Mouse (Mus musculus) intestine, embryonic 15.5 days (tissue): Measurements from ENCODE around the gene Sgk2. TPM values are rescaled to one million over a fixed set of nuclear protein-coding genes. Genes with fewer than 3 reads are reported as not detected.

Experiments used
- ATAC-seq: fragments of 200-750 bp; cut with Nextera tagmentation; 2 replicates; pipeline ENCODE4 v1.8.0; 2017; ENCODE audit warnings: moderate TSS enrichment, moderate library complexity
- H3K27ac ChIP-seq: fragments of 300-500 bp; sonication (generic); 2 replicates; pipeline ENCODE4 v1.5.1; 2015; ENCODE audit warnings: mild to moderate bottlenecking, inconsistent platforms
- H3K27me3 ChIP-seq: fragments of 300-500 bp; sonication (generic); replicated peaks from 2 replicates; pipeline ENCODE4 v1.6.1; 2015; ENCODE audit warnings: inconsistent platforms
- H3K36me3 ChIP-seq: fragments of 300-500 bp; sonication (generic); 2 replicates; pipeline ENCODE4 v1.6.1; 2015; ENCODE audit warnings: inconsistent platforms
- H3K4me1 ChIP-seq: fragments of 300-500 bp; sonication (generic); replicated peaks from 2 replicates; pipeline ENCODE4 v1.6.1; 2015; ENCODE audit warnings: inconsistent platforms
- H3K4me2 ChIP-seq: fragments of 300-500 bp; sonication (generic); replicated peaks from 2 replicates; pipeline ENCODE4 v1.6.1; 2015; ENCODE audit warnings: mild to moderate bottlenecking, inconsistent platforms
- H3K4me3 ChIP-seq: fragments of 300-500 bp; sonication (generic); replicated peaks from 2 replicates; pipeline ENCODE4 v1.5.1; 2015; ENCODE audit warnings: inconsistent platforms
- H3K9ac ChIP-seq: fragments of 300-500 bp; sonication (generic); 2 replicates; pipeline ENCODE4 v1.6.1; 2015; ENCODE audit warnings: inconsistent platforms
- H3K9me3 ChIP-seq: fragments of 300-500 bp; sonication (generic); 2 replicates; pipeline ENCODE4 v1.6.1; 2016; ENCODE audit warnings: inconsistent platforms
- WGBS: fragments of 180-500 bp; shearing (Covaris S2); methylation state at CpG from one replicate; pipeline ENCODE4 v1.1.7; 2015; 5-methylcytosine and 5-hydroxymethylcytosine counted together
- polyA plus RNA-seq: library from polyadenylated mRNA; unstranded; fragments of >200 nt; fragmentation: Nextera tagmentation; extraction: Ambion mirVana; gene quantifications from 2 replicates; pipeline ENCODE4 v1.2.1, GENCODE M21; 2015

Sgk2 gene
- polyA plus RNA-seq, 1 experiment from 2014 or later, result 0.85 TPM

DNA sequence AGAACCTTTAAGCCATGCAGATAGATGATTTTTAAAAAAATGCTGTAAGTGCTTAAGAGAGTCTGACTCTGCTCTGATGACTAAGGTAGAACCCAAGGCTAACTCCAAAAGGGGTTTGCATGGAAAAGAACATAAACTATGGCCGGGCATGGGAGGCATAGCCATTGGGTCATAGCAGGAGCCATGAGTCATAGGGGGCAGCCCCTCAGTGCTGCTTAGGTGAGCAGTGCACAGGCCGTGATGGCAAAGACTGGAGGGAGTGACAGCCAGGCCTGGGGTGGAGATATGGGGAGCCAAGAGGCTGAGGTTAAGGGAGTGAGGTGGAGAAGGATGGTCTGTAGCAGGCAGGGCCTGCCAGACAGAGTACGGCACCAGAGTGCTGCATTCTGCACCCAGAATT lies 18.0 kb upstream of the Sgk2 start:
- peaks cover 8% of the 10 kb centered on the region; the same call in 1 of the 2 replicates for H3K4me1 ChIP-seq
- no peaks in the 10 kb centered on the region for H3K27me3 ChIP-seq
- WGBS, result 77% methylated on average over 3 of the region's 3 CpGs
- H3K9ac ChIP-seq, result no peak overlapping the region
- H3K4me3 ChIP-seq, result no peak overlapping the region
- ATAC-seq, result no peak
- no peaks in the 10 kb centered on the region for H3K9me3 ChIP-seq
- no peak overlapping the region for H3K4me2 ChIP-seq
- H3K36me3 ChIP-seq, result no peaks in the 10 kb centered on the region
- H3K27ac ChIP-seq, result no peak overlapping the region

DNA sequence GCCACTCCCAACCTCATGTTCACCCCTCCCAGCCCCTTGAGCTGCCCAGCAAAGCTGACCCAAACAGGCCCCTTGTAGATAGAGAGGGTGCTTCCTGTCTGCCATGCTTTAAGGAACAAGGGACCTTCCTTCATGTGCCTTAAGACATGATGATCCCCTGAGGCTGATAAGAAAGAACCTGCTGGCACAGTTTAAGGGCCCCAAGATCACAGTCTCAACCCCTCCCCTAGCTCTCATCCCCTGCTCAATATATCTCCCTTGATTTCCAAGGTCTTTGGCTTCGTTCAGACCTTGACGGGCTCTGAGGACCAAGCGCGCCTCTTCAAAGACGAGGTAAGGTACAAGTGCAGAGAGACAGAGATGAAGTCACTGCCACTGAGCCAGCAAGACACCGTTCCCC lies 16.2 kb upstream of the Sgk2 start:
- 81% methylated on average over 6 of the region's 6 CpGs for WGBS
- no peaks in the 10 kb centered on the region for H3K9me3 ChIP-seq
- H3K27ac ChIP-seq, result no peak overlapping the region
- H3K4me1 ChIP-seq, result peaks cover 8% of the 10 kb centered on the region; the same call in 1 of the 2 replicates
- H3K36me3 ChIP-seq, result no peaks in the 10 kb centered on the region
- no peak overlapping the region for H3K4me2 ChIP-seq
- H3K4me3 ChIP-seq, result no peak overlapping the region
- no peak for ATAC-seq
- no peak overlapping the region for H3K9ac ChIP-seq
- no peaks in the 10 kb centered on the region for H3K27me3 ChIP-seq

DNA sequence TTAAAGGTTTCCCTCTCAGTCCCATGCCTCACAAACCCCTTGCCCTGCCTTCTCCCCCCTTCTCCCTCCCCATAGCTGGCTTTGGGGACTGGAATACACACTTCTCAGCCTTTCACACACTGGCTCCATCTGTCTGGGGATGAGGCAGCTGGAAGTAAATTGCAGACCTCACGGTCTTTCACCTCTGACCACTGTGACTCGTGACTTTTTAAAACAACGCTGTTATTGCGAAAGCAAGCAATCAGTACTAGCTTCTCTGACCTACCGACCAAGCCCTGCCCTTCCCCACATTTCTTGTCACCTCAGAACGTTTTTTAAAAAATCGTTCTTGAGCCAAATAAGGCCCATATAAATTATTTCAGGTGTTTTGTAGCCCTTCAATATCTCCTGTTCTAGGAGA lies 14.4 kb upstream of the Sgk2 start:
- Histone ChIP-seq H3K36me3 (no peaks in the 10 kb centered on the region), H3K4me2 (no peak overlapping the region), H3K27me3 (no peaks in the 10 kb centered on the region), H3K4me3 (no peak overlapping the region), H3K9me3 (no peaks in the 10 kb centered on the region), H3K27ac (no peak overlapping the region), H3K4me1 (peaks cover 8% of the 10 kb centered on the region; the same call in 1 of the 2 replicates), H3K9ac (no peak overlapping the region)
- peak; percentile 67 for ATAC-seq
- 34% methylated on average over 7 of the region's 7 CpGs for WGBS

DNA sequence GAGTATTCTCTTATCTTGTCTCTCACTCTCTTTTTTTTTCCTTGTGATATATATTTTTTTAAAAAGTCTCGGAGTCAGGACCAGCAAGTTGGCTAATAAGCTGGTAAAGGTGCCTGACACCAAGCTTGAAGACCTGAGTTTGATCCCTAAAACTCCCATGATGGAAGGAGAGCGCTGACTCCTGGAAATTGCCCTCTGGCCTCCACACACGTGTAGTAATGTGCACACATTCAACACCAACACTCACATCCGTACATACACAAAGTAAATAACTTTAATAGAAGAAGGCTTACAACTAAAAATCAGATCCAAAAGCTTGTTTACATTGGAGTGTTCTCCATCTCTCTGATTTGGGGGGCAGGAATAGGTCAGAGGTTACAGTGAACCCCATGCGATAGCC lies 13.9 kb upstream of the Sgk2 start:
- Histone ChIP-seq H3K4me1 (peaks cover 8% of the 10 kb centered on the region; the same call in 1 of the 2 replicates), H3K27me3 (no peaks in the 10 kb centered on the region), H3K9me3 (no peaks in the 10 kb centered on the region), H3K4me3 (no peak overlapping the region), H3K36me3 (no peaks in the 10 kb centered on the region), H3K27ac (no peak overlapping the region), H3K4me2 (no peak overlapping the region), H3K9ac (no peak overlapping the region)
- 69% methylated on average over 5 of the region's 5 CpGs for WGBS
- no peak for ATAC-seq

DNA sequence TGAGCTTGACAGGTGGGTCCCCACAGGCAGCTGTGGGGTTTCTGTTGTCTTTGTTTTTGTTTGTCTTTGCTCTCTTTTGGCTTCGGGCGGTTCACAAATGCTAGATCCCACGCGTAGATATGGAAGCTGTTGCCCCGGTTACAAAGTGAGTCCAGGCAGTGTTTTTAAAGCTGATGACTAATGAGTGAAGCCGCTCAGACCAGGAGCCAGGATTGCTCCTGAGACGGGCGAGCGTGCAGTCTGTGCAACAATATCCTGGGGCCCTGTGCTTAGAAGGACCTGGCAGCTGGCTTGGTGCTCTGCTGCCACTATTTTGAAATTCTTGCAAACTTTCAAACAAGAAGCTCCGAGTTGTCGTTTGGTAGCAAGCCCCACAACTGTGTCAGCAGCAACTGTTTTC lies 13.5 kb upstream of the Sgk2 start:
- ATAC-seq, result peak; percentile 44; the same call in 1 of the 2 replicates
- Histone ChIP-seq H3K27me3 (no peaks in the 10 kb centered on the region), H3K4me2 (no peak overlapping the region), H3K36me3 (no peaks in the 10 kb centered on the region), H3K4me3 (no peak overlapping the region), H3K4me1 (peaks cover 8% of the 10 kb centered on the region; the same call in 1 of the 2 replicates), H3K9me3 (no peaks in the 10 kb centered on the region), H3K27ac (no peak overlapping the region), H3K9ac (no peak overlapping the region)
- WGBS, result 18% methylated on average over 11 of the region's 11 CpGs

DNA sequence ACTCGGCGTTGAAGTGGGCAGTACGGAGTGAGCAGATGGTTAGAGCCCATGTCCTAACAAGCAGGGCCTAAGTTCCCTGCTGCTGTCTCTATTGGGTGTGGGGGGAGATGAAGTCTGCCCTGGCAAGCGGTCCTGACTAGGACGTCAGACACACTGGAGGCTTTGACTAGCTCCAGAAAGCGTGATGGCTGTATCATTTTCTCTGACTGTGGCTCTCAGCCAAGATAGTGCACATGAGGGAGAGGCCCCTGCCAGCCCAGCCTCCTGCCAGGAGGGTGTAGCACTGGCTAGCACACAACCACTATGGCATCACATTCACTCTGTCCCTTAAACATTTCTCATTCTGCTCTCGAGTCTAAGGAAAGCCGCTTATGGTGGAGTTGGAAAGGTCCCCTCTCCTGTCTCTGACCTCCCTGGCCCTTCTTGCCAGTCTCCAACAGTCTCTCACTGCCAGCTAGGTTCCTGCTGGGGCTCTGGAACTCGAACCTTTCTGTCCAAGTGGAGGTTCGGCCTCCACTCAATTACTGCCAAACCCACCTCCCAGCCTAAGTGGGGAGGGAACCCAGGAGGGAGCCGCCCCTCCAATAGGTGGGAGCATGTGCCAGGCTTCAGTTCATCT lies 11.9 kb upstream of the Sgk2 start:
- ATAC-seq, result no peak
- peaks cover 8% of the 10 kb centered on the region; the same call in 1 of the 2 replicates for H3K4me1 ChIP-seq
- no peaks in the 10 kb centered on the region for H3K27me3 ChIP-seq
- 76% methylated on average over 11 of the region's 11 CpGs for WGBS
- H3K36me3 ChIP-seq, result no peaks in the 10 kb centered on the region
- H3K27ac ChIP-seq, result no peak overlapping the region
- no peaks in the 10 kb centered on the region for H3K9me3 ChIP-seq
- no peak overlapping the region for H3K9ac ChIP-seq
- H3K4me3 ChIP-seq, result no peak overlapping the region
- no peak overlapping the region for H3K4me2 ChIP-seq

DNA sequence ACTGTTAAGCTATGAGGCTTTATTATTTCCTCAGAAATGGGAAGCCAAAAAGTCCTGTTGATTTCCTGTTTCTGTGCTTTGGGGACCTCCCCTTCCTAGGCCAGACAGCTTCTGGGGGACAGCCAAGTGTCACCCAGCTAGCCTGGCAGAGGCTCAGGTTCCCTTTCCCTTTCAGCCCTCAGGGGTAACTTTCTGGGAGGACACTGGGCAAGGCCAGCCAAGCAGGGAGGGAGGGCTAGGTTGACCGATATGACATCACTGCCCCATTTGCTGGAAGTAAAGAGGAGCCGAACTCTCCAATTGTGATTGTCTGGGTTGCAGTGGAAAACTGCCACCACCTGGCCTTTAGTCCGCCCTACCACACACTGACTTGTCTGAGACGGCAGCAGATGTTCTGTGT lies 11.1 kb upstream of the Sgk2 start:
- no peak for ATAC-seq
- H3K27ac ChIP-seq, result no peak overlapping the region
- peaks cover 8% of the 10 kb centered on the region; the same call in 1 of the 2 replicates for H3K4me1 ChIP-seq
- no peaks in the 10 kb centered on the region for H3K9me3 ChIP-seq
- H3K27me3 ChIP-seq, result no peaks in the 10 kb centered on the region
- H3K9ac ChIP-seq, result no peak overlapping the region
- no peak overlapping the region for H3K4me3 ChIP-seq
- H3K4me2 ChIP-seq, result no peak overlapping the region
- H3K36me3 ChIP-seq, result no peaks in the 10 kb centered on the region
- 77% methylated on average over 4 of the region's 4 CpGs for WGBS

DNA sequence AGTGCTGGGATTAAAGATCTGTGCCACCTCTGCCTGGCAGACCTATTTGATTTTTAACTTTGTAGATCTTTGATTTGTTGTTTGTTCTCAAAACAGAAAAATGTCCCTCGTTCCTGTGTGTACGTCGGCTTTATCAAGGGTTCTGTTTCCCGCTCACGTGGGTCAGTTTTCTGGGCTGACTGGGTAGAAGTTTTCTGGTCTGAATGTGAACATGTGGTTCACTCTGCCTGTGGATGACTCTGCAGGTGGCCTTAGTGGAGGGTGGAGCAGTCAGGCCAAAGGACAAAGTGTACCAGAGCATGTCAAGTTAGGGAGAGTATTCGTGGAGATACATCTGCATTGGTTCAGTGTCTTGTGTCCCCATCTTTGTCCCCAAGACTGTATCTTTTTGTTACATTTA lies 2.7 kb upstream of the Sgk2 start:
- Histone ChIP-seq H3K9me3 (no peaks in the 10 kb centered on the region), H3K9ac (no peak overlapping the region), H3K36me3 (no peaks in the 10 kb centered on the region), H3K27ac (no peak overlapping the region), H3K4me1 (peaks cover 9% of the 10 kb centered on the region; the same call in 1 of the 2 replicates), H3K27me3 (no peaks in the 10 kb centered on the region), H3K4me2 (no peak overlapping the region), H3K4me3 (no peak overlapping the region)
- WGBS, result 88% methylated on average over 6 of the region's 6 CpGs
- ATAC-seq, result no peak

DNA sequence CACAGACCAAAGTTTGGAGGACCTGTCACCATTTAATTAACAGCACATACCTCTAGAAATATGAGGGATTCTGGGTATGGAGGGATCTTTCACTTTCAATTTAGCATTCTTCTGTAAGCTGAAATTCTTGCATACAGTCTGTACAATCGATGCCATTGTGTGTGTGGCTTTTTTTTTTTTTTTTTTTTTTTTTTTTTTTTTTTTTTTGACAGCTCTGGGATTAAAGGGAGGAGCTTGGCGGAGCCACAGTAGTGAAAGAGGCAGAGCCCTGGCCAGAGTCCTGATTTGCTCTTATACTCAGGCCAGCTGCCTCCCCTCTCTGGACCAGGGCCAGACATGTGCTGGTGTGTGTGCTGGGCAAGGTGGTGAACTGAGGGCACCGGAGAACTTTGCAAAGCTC lies 1.2 kb upstream of the Sgk2 start:
- Histone ChIP-seq H3K9me3 (no peaks in the 10 kb centered on the region), H3K27ac (no peak overlapping the region), H3K9ac (no peak overlapping the region), H3K4me3 (no peak overlapping the region), H3K27me3 (no peaks in the 10 kb centered on the region), H3K4me1 (peaks cover 9% of the 10 kb centered on the region; the same call in 1 of the 2 replicates), H3K36me3 (no peaks in the 10 kb centered on the region), H3K4me2 (no peak overlapping the region)
- WGBS, result 60% methylated on average over 3 of the region's 3 CpGs
- ATAC-seq, result peak; percentile 73; the same call in 1 of the 2 replicates

DNA sequence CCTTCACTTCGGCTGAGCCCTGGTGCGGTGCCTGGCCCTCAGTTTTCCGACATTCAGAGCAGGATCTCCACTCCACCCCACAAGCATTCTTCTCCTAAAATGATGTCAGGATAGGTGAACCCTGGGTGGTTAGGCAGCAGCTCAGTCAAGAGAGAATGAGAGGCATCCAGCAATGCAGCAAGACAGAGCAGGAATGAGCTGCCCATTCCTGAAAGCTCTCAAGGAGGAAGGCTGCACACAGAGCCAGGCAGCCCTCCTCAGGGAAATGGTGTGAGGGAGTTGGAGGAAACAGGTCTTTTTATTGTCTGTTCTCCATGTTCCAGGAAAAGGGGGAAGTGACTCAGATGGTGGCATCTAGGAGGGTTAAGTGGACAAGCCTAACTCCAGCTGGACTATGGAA lies 366 bp upstream of the Sgk2 start:
- Histone ChIP-seq H3K4me1 (peaks cover 11% of the 10 kb centered on the region; the same call in 1 of the 2 replicates), H3K9ac (no peak overlapping the region), H3K4me3 (no peak overlapping the region), H3K27me3 (no peaks in the 10 kb centered on the region; the same call in 1 of the 2 replicates), H3K36me3 (no peaks in the 10 kb centered on the region), H3K4me2 (peak overlapping the region; percentile 22; the same call in 1 of the 2 replicates), H3K27ac (peak overlapping the region; percentile 17; the same call in 1 of the 2 replicates), H3K9me3 (no peaks in the 10 kb centered on the region)
- ATAC-seq, result peak; percentile 44
- 78% methylated on average over 3 of the region's 3 CpGs for WGBS

DNA sequence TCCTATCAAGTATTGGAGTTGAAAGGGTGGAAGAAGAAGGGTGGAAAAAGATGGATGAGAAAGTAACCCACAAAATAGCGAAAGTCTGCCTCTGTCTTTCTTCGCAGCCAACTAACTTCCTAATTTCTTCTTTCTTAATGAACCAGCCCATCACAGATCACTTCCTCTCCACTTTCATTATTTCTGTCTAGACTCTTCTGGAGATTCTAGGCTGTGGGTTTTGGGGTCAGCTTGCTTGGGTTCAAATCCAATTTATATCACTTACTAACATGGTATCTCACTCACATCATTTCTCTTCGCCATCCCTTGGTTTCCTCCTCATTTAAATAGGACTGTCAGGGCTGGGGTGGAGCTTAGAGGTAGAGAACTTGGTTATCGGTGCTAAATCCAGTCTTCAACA lies 1.1 kb downstream of the Sgk2 start:
- no peak overlapping the region for H3K4me3 ChIP-seq
- no peaks in the 10 kb centered on the region for H3K36me3 ChIP-seq
- peaks cover 11% of the 10 kb centered on the region; the same call in 1 of the 2 replicates for H3K4me1 ChIP-seq
- H3K27ac ChIP-seq, result no peak overlapping the region
- H3K9me3 ChIP-seq, result no peaks in the 10 kb centered on the region
- no peak for ATAC-seq
- no peak overlapping the region for H3K4me2 ChIP-seq
- 83% methylated on average over 4 of the region's 4 CpGs for WGBS
- H3K27me3 ChIP-seq, result no peaks in the 10 kb centered on the region; the same call in 1 of the 2 replicates
- H3K9ac ChIP-seq, result no peak overlapping the region

DNA sequence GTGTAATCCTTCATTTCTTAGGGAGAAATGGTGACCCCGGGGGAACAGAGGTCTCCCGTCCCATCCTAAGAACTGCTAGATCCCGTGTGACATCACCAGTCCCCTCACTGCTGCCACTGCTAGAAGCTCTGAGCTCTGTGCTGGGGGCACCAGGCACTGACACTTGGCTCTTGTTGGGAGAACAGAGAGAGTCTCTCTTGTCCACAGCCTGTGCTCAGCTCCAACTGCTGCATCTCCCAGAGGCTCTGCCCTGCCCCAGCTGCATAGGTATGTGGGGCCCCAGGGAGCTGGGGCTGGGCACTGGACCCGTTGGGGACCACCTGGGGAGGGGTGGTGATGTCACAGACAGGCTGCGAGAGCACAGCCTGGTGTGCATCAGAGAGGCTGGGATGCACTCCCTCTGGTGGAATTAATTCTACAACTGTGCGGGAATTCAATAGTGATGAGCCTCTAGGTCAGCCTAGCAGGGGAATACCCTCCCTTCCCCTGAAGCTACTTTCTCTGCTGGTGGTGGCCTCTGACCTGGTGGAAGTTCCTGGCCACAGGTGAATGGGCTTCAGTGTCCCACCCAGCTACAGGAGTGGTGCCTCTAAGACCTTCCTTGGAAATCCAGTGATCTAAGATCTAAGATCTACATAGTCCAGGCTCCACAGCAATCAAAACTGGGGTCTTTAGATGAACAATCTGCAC lies 4.4 kb downstream of the Sgk2 start:
- no peak for ATAC-seq
- Histone ChIP-seq H3K27ac (no peak overlapping the region), H3K9me3 (no peaks in the 10 kb centered on the region), H3K4me2 (no peak overlapping the region), H3K27me3 (no peaks in the 10 kb centered on the region; the same call in 1 of the 2 replicates), H3K4me3 (no peak overlapping the region), H3K36me3 (no peaks in the 10 kb centered on the region), H3K9ac (no peak overlapping the region), H3K4me1 (peaks cover 11% of the 10 kb centered on the region; the same call in 1 of the 2 replicates)
- 39% methylated on average over 6 of the region's 6 CpGs for WGBS

DNA sequence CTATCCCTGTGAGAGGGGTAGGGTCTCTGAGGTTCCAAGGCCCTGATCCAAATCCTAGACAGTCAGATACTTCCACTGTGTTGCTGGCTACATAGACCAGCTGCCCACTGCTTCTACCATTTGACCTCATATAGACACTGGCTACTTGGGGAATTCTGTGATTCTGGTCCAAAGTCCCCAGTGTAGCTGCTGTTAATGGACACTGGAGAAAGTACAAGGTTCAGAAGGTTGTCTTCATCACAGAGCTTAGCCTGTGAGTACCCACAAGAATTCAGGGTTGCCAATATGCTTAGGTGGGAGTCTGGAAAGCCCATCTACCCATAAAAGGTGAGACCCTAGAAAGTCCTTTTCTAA lies 4.9 kb downstream of the Sgk2 start:
- no peaks in the 10 kb centered on the region for H3K9me3 ChIP-seq
- H3K27me3 ChIP-seq, result no peaks in the 10 kb centered on the region; the same call in 1 of the 2 replicates
- H3K36me3 ChIP-seq, result no peaks in the 10 kb centered on the region
- H3K4me3 ChIP-seq, result no peak overlapping the region
- no peak overlapping the region for H3K27ac ChIP-seq
- H3K4me2 ChIP-seq, result no peak overlapping the region
- no peak overlapping the region for H3K9ac ChIP-seq
- ATAC-seq, result no peak; the same call in 1 of the 2 replicates
- H3K4me1 ChIP-seq, result peaks cover 6% of the 10 kb centered on the region; the same call in 1 of the 2 replicates
